Mouse (Mus musculus): ENCODE results near the gene Sdccag8. TPM values are rescaled to one million over a fixed set of nuclear protein-coding genes. Genes with fewer than 3 reads are reported as not detected.

Sdccag8 gene
- polyA plus RNA-seq, 1 experiment from 2014 or later, result 14.6 TPM

DNA sequence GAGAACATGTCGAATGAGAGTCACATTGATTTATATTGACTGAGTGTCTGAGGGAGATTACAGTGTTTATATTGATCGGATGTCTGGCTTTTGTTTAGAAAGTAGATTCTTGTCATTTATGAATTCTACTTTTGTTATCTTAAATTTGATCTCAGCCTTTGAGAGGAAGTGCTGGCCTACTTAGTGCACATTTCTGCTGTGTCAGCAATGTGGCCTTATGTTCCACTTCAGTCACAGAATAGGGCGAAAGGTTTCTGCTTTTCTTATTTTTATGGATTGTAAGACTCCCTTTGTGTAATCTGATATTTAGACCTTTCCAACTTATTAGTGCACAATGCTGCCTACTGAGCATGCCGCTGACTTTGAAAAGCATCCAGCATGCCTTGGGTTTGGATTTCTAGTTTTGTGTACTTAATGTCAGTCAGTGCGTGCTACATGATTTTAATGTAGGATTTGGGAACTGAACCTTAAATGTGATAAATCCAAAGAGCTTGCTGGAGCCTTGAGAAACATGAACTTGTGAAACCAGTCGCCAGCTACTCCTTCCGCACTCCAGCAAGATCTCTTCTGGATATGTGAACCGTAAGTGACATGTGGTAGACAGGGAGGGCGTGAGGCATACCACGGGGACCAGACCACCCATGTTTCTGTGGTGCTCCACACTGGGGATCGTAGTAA, 34.3 kb downstream of the Sdccag8 start:
- H3K4me1 ChIP-seq (ENCODE audit: control insufficient read depth, insufficient read depth, low read length), result no peaks in the 10 kb centered on the region
- no peaks in the 10 kb centered on the region for H3K27me3 ChIP-seq (ENCODE audit: control insufficient read depth, insufficient read depth, low read length)
- H3K9ac ChIP-seq (ENCODE audit: low read length), result no peak overlapping the region
- DNase-seq (ENCODE audit: low spot score) (no peak), ATAC-seq (ENCODE audit: insufficient number of reproducible peaks, low FRiP score, low TSS enrichment, low read depth) (no peak)
- 75% methylated on average over 11 of the region's 11 CpGs for WGBS
- no peak overlapping the region for H3K4me3 ChIP-seq (ENCODE audit: low read depth, low read length)
- no peaks in the 10 kb centered on the region for H3K36me3 ChIP-seq (ENCODE audit: control insufficient read depth, insufficient read depth, low read length)
- no peak overlapping the region for H3K4me2 ChIP-seq (ENCODE audit: low read depth, severe bottlenecking)
- no peaks in the 10 kb centered on the region for H3K9me3 ChIP-seq (ENCODE audit: control insufficient read depth, low read length)
- H3K27ac ChIP-seq (replicated peaks; ENCODE audit: low read depth, low read length), result no peak overlapping the region

DNA sequence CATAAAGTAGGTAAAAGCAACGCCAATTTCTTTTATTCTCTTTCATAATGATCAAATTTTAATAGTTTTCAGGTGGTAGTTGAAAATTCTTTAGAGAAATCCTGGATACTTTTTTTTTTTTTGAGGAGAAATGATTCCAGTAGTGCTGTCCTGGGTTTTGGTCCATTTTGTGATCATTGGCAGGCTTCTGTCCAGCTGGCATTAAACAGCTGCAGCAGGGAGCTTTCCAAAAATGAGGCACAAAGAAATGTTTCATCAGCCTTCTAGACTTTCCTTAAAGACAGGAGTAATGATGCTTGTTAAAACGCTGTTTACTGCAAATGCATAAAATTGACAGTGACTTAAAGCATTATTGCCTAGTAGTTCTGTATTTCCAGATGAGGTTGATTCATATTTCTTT, 34.9 kb downstream of the Sdccag8 start:
- H3K4me2 ChIP-seq (ENCODE audit: low read depth, severe bottlenecking), result no peak overlapping the region
- H3K36me3 ChIP-seq (ENCODE audit: control insufficient read depth, insufficient read depth, low read length), result no peaks in the 10 kb centered on the region
- H3K9me3 ChIP-seq (ENCODE audit: control insufficient read depth, low read length), result no peaks in the 10 kb centered on the region
- H3K27me3 ChIP-seq (ENCODE audit: control insufficient read depth, insufficient read depth, low read length), result no peaks in the 10 kb centered on the region
- ATAC-seq (ENCODE audit: insufficient number of reproducible peaks, low FRiP score, low TSS enrichment, low read depth), result no peak
- no peak overlapping the region for H3K4me3 ChIP-seq (ENCODE audit: low read depth, low read length)
- 85% methylated on average over 2 of the region's 2 CpGs for WGBS
- no peaks in the 10 kb centered on the region for H3K4me1 ChIP-seq (ENCODE audit: control insufficient read depth, insufficient read depth, low read length)
- no peak overlapping the region for H3K27ac ChIP-seq (replicated peaks; ENCODE audit: low read depth, low read length)
- H3K9ac ChIP-seq (ENCODE audit: low read length), result no peak overlapping the region
- no peak for DNase-seq (ENCODE audit: low spot score)

DNA sequence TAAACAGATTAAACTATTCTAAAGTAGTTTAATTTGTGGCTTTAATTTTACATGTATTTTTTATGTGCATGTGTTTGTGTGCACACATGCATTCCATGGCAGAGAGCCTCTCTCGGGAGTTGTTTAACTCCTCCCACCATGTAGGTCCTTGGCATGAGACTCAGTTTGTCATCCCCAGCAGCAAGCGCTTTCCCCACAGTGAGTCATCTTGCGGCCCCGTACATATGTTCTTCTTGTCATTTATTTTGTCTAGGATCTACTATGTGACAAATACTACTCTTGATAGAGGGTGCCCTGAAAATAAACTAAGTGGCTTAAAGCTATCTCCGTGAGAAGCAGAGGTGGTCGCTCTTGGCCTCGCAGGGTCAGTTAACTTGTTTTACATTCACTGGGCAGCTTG, 36.9 kb downstream of the Sdccag8 start:
- H3K4me2 ChIP-seq (ENCODE audit: low read depth, severe bottlenecking), result no peak overlapping the region

GRCm38 (mm10) chr1:176852813-176853590, 38.5 kb downstream of the Sdccag8 start:
- Histone ChIP-seq H3K27me3 (ENCODE audit: control insufficient read depth, insufficient read depth, low read length) (no peaks in the 10 kb centered on the region), H3K4me3 (ENCODE audit: low read depth, low read length) (no peak overlapping the region), H3K27ac (replicated peaks; ENCODE audit: low read depth, low read length) (no peak overlapping the region), H3K36me3 (ENCODE audit: control insufficient read depth, insufficient read depth, low read length) (no peaks in the 10 kb centered on the region), H3K4me1 (ENCODE audit: control insufficient read depth, insufficient read depth, low read length) (no peaks in the 10 kb centered on the region), H3K9me3 (ENCODE audit: control insufficient read depth, low read length) (no peaks in the 10 kb centered on the region), H3K4me2 (ENCODE audit: low read depth, severe bottlenecking) (no peak overlapping the region), H3K9ac (ENCODE audit: low read length) (no peak overlapping the region)
- WGBS, result 76% methylated on average over 9 of the region's 9 CpGs
- ATAC-seq (ENCODE audit: insufficient number of reproducible peaks, low FRiP score, low TSS enrichment, low read depth) (no peak), DNase-seq (ENCODE audit: low spot score) (peak; percentile 17)

More for the DNA sequence above, 36.9 kb downstream of the Sdccag8 start:
- DNase-seq (ENCODE audit: low spot score) (no peak), ATAC-seq (ENCODE audit: insufficient number of reproducible peaks, low FRiP score, low TSS enrichment, low read depth) (no peak)
- Histone ChIP-seq H3K9ac (ENCODE audit: low read length) (no peak overlapping the region), H3K27me3 (ENCODE audit: control insufficient read depth, insufficient read depth, low read length) (no peaks in the 10 kb centered on the region), H3K4me1 (ENCODE audit: control insufficient read depth, insufficient read depth, low read length) (no peaks in the 10 kb centered on the region), H3K4me3 (ENCODE audit: low read depth, low read length) (no peak overlapping the region), H3K36me3 (ENCODE audit: control insufficient read depth, insufficient read depth, low read length) (no peaks in the 10 kb centered on the region), H3K9me3 (ENCODE audit: control insufficient read depth, low read length) (no peaks in the 10 kb centered on the region), H3K27ac (replicated peaks; ENCODE audit: low read depth, low read length) (no peak overlapping the region)
- 92% methylated on average over 7 of the region's 7 CpGs for WGBS

DNA sequence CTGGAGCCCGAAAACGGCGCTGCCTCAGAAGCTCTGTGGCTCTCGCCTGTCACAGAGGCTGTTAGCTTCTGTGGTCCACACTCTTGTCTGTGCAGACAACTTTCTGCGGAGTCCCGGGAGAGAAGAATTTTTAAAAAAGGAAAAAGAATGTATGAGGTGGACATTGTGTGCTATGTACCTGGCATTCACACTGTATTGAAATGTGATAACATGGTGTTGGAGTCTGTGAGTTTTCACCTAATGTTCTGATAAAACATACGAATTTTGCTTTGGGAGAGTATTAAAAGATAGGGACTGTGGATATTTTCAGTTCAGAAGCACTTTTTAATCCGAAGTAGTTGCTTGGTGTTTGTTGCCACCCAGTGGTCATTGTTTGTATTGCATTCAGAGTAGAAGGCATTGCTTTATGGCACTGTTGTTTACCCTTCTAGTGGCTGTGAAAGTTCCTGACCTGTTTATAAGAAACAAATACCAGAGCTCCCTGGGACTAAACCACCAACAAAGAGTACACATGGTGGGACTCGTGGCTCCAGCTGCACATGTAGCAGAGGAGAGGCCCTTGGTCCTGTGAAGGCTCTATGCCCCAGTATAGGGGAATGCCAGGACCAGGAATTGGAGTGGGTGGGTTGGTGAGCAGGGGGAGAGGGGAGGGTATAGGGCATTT, 47.7 kb downstream of the Sdccag8 start:
- H3K27me3 ChIP-seq (ENCODE audit: control insufficient read depth, insufficient read depth, low read length), result no peaks in the 10 kb centered on the region
- no peak overlapping the region for H3K9ac ChIP-seq (ENCODE audit: low read length)
- no peak overlapping the region for H3K27ac ChIP-seq (replicated peaks; ENCODE audit: low read depth, low read length)
- H3K4me2 ChIP-seq (ENCODE audit: low read depth, severe bottlenecking), result no peak overlapping the region
- 60% methylated on average over 9 of the region's 9 CpGs for WGBS
- DNase-seq (ENCODE audit: low spot score), result peak; percentile 71
- no peaks in the 10 kb centered on the region for H3K9me3 ChIP-seq (ENCODE audit: control insufficient read depth, low read length)
- H3K4me3 ChIP-seq (ENCODE audit: low read depth, low read length), result no peak overlapping the region
- H3K4me1 ChIP-seq (ENCODE audit: control insufficient read depth, insufficient read depth, low read length), result no peaks in the 10 kb centered on the region
- no peak; the same call in 1 of the 2 replicates for ATAC-seq (ENCODE audit: insufficient number of reproducible peaks, low FRiP score, low TSS enrichment, low read depth)
- H3K36me3 ChIP-seq (ENCODE audit: control insufficient read depth, insufficient read depth, low read length), result no peaks in the 10 kb centered on the region

DNA sequence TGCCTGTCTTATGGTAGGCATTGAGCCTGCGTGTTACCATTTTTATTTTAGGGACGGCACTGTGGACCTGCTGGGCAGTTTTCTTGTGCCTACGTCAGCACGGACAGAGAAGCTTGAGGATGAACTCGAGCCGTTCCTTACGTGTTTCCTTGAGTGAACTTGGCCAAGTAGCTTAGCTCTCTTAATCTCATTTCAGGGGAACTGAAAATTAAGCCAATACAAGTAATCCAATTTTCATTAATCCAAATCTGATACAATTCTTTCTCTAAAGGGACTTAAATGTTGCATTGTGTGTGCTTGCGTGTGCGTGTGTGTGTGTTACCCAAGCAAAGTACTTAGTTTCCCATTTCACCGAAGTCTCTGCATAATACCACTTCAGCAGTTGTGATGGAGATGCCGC, 56.0 kb downstream of the Sdccag8 start:
- Histone ChIP-seq H3K4me2 (ENCODE audit: low read depth, severe bottlenecking) (no peak overlapping the region), H3K4me1 (ENCODE audit: control insufficient read depth, insufficient read depth, low read length) (0 out of 2 replicates have a peak, but pooled peaks cover 2% of the 10 kb centered on the region), H3K36me3 (ENCODE audit: control insufficient read depth, insufficient read depth, low read length) (no peaks in the 10 kb centered on the region), H3K27me3 (ENCODE audit: control insufficient read depth, insufficient read depth, low read length) (no peaks in the 10 kb centered on the region), H3K4me3 (ENCODE audit: low read depth, low read length) (no peak overlapping the region), H3K9ac (ENCODE audit: low read length) (no peak overlapping the region), H3K9me3 (ENCODE audit: control insufficient read depth, low read length) (no peaks in the 10 kb centered on the region), H3K27ac (replicated peaks; ENCODE audit: low read depth, low read length) (no peak overlapping the region)
- WGBS, result 95% methylated on average over 11 of the region's 11 CpGs
- DNase-seq (ENCODE audit: low spot score) (peak; percentile 5), ATAC-seq (ENCODE audit: insufficient number of reproducible peaks, low FRiP score, low TSS enrichment, low read depth) (no peak)

- peak; percentile 27 for DNase-seq (ENCODE audit: low spot score)
- 0 out of 2 replicates have a peak, but pooled peaks cover 2% of the 10 kb centered on the region for H3K4me1 ChIP-seq (ENCODE audit: control insufficient read depth, insufficient read depth, low read length)
- H3K9me3 ChIP-seq (ENCODE audit: control insufficient read depth, low read length), result no peaks in the 10 kb centered on the region
- no peaks in the 10 kb centered on the region for H3K27me3 ChIP-seq (ENCODE audit: control insufficient read depth, insufficient read depth, low read length)
- H3K4me2 ChIP-seq (ENCODE audit: low read depth, severe bottlenecking), result no peak overlapping the region
- H3K27ac ChIP-seq (replicated peaks; ENCODE audit: low read depth, low read length), result no peak overlapping the region
- no peak overlapping the region for H3K9ac ChIP-seq (ENCODE audit: low read length)
- no peaks in the 10 kb centered on the region for H3K36me3 ChIP-seq (ENCODE audit: control insufficient read depth, insufficient read depth, low read length)
- 17% methylated on average over 3 of the region's 3 CpGs for WGBS
- no peak overlapping the region for H3K4me3 ChIP-seq (ENCODE audit: low read depth, low read length)
- ATAC-seq (ENCODE audit: insufficient number of reproducible peaks, low FRiP score, low TSS enrichment, low read depth), result no peak
These were observed 57.5 kb downstream of the Sdccag8 start for GRCm38 (mm10) chr1:176871975-176872374.

DNA sequence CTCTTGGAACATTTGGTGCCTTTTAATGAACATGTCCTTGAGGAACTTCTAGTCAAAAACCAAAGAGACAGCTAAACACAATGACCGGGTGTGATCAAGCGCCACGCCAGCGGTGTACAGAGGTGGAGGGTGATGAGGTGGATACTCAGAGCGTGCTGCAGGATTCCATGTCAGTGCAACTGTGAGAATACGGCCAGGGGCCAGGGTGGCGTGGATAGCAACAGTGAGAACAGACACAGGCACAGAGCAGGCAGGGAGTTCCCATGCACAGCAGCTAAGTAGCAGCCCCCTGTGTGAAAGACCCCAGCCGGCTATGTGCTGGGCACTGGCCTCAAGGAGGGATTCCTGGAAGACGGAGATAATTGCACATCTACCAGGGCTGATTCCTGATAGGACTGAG, 59.0 kb downstream of the Sdccag8 start:
- no peak overlapping the region for H3K27ac ChIP-seq (replicated peaks; ENCODE audit: low read depth, low read length)
- ATAC-seq (ENCODE audit: insufficient number of reproducible peaks, low FRiP score, low TSS enrichment, low read depth), result no peak
- H3K4me2 ChIP-seq (ENCODE audit: low read depth, severe bottlenecking), result no peak overlapping the region

More for the DNA sequence above, 59.0 kb downstream of the Sdccag8 start:
- H3K27me3 ChIP-seq (ENCODE audit: control insufficient read depth, insufficient read depth, low read length), result no peaks in the 10 kb centered on the region
- H3K36me3 ChIP-seq (ENCODE audit: control insufficient read depth, insufficient read depth, low read length), result no peaks in the 10 kb centered on the region
- 79% methylated on average over 9 of the region's 9 CpGs for WGBS
- peak; percentile 20 for DNase-seq (ENCODE audit: low spot score)
- H3K9me3 ChIP-seq (ENCODE audit: control insufficient read depth, low read length), result no peaks in the 10 kb centered on the region
- no peak overlapping the region for H3K4me3 ChIP-seq (ENCODE audit: low read depth, low read length)
- H3K9ac ChIP-seq (ENCODE audit: low read length), result no peak overlapping the region
- 0 out of 2 replicates have a peak, but pooled peaks cover 2% of the 10 kb centered on the region for H3K4me1 ChIP-seq (ENCODE audit: control insufficient read depth, insufficient read depth, low read length)

Measured in limb, embryonic 11.5 days (tissue).